Mouse (Mus musculus) liver, embryonic 14.5 days (tissue): ENCODE measurements around the gene Vps72. TPM values are rescaled to one million over a fixed set of nuclear protein-coding genes. Genes with fewer than 3 reads are reported as not detected.

ENCODE experiments used
- ATAC-seq: fragments of 200-750 bp; cut with Nextera tagmentation; 2 replicates; pipeline ENCODE4 v1.8.0; 2017; ENCODE audit warnings: moderate number of reproducible peaks, mild to moderate bottlenecking, moderate library complexity; ENCODE audit not compliant: insufficient read depth
- DNase-seq, 3 experiments: peaks; one replicate each; pipeline ENCODE4 v3.0.0-alpha.2; 2012 to 2013; ENCODE audit warnings: low read depth in 3 of 3, low spot score in 3 of 3
- H3K27ac ChIP-seq: fragments of 300-500 bp; sonication (generic); 2 replicates; pipeline ENCODE4 v1.5.1; 2014; ENCODE audit warnings: moderate library complexity, mild to moderate bottlenecking, control low read depth, inconsistent platforms
- H3K27me3 ChIP-seq: fragments of 300-500 bp; sonication (generic); 2 replicates; pipeline ENCODE4 v1.6.1; 2014; ENCODE audit warnings: mild to moderate bottlenecking, low read length, moderate library complexity; ENCODE audit not compliant: control insufficient read depth, insufficient read depth
- H3K36me3 ChIP-seq: fragments of 300-500 bp; sonication (generic); replicated peaks from 2 replicates; pipeline ENCODE4 v1.6.1; 2014; ENCODE audit warnings: low read depth; ENCODE audit not compliant: control insufficient read depth, insufficient read depth
- H3K4me1 ChIP-seq, 2 experiments: fragments of 200-500 bp in 1 of 2; fragments of 300-500 bp in 1 of 2; sonication (generic) in 1 of 2; replicated peaks; 2 replicates each; pipeline ENCODE4 v1.6.1; 2012 to 2014; ENCODE audit warnings: antibody characterized with exemption in 1 of 2, inconsistent platforms in 1 of 2, low read length in 1 of 2; ENCODE audit not compliant: control insufficient read depth in 2 of 2, insufficient read depth in 2 of 2
- H3K4me2 ChIP-seq: fragments of 300-500 bp; sonication (generic); 2 replicates; pipeline ENCODE4 v1.6.1; 2014; ENCODE audit warnings: low read depth, mild to moderate bottlenecking, control low read depth, moderate library complexity
- H3K4me3 ChIP-seq, 2 experiments: fragments of 200-500 bp in 1 of 2; fragments of 300-500 bp in 1 of 2; sonication (generic) in 1 of 2; 2 replicates each; pipeline ENCODE4 v1.5.1; 2012 to 2014; ENCODE audit warnings: low read depth in 2 of 2, low read length in 2 of 2, mild to moderate bottlenecking in 2 of 2, control low read depth in 1 of 2, inconsistent platforms in 1 of 2, moderate library complexity in 1 of 2; ENCODE audit not compliant: insufficient read depth in 1 of 2
- H3K9ac ChIP-seq: fragments of 300-500 bp; sonication (generic); replicated peaks from 2 replicates; pipeline ENCODE4 v1.6.1; 2014; ENCODE audit warnings: mild to moderate bottlenecking, control low read depth, moderate library complexity
- H3K9me3 ChIP-seq: fragments of 300-500 bp; sonication (generic); 2 replicates; pipeline ENCODE4 v1.6.1; 2016; ENCODE audit warnings: low read length, mixed read lengths; ENCODE audit not compliant: control insufficient read depth
- CTCF ChIP-seq: IDR thresholded peaks from 2 replicates; pipeline ENCODE4 v1.5.1; 2016; ENCODE audit warnings: antibody characterized with exemption, low read depth, control low read depth
- EP300 ChIP-seq: IDR thresholded peaks from 2 replicates; pipeline ENCODE4 v1.6.1; 2016; ENCODE audit warnings: antibody characterized with exemption, low read depth
- WGBS: fragments of 180-500 bp; shearing (Covaris S2); extraction: QIAGEN DNeasy Blood & Tissue Kit; methylation state at CpG from one replicate; pipeline ENCODE4 v1.1.7; 2014; ENCODE audit not compliant: insufficient replicate concordance; 5-methylcytosine and 5-hydroxymethylcytosine counted together
- polyA plus RNA-seq, 2 experiments: library from polyadenylated mRNA; depleted of rRNA in 1 of 2; stranded (reverse) in 1 of 2; unstranded in 1 of 2; fragments of >200 nt; fragmentation: Nextera tagmentation in 1 of 2; extraction: Ambion mirVana in 1 of 2; gene quantifications; 2 replicates each; pipeline versions ENCODE4 v1.2.1 to v1.2.3; 2012 to 2014

The Vps72 gene
- polyA plus RNA-seq, 2 experiments: 23.4 to 29.6 TPM

- Histone ChIP-seq H3K4me2 (peak overlapping the region; percentile 41), H3K27me3 (no peaks in the 10 kb centered on the region), H3K27ac (no peak overlapping the region), H3K9me3 (no peaks in the 10 kb centered on the region), H3K4me3 (peak overlapping the region; percentile 37 to 41), H3K9ac (no peak overlapping the region), H3K36me3 (no peaks in the 10 kb centered on the region), H3K4me1 (peaks cover 7 to 8% of the 10 kb centered on the region in 2 experiments; a peak in 3 of 4 replicates)
- ATAC-seq (no peak), DNase-seq (no peak)
- 36% methylated on average over 9 of the region's 9 CpGs for WGBS
- TF ChIP-seq EP300 (no peak), CTCF (no peak; the same call in 1 of the 2 replicates)
Measured at GRCm38 (mm10) chr3:95141474-95141873, 30.7 kb downstream of the Vps72 start.

- Histone ChIP-seq H3K27me3 (no peaks in the 10 kb centered on the region), H3K9me3 (no peaks in the 10 kb centered on the region), H3K4me1 (peaks cover 7 to 8% of the 10 kb centered on the region in 2 experiments; a peak in 3 of 4 replicates), H3K9ac (peak within 1 kb of the TSS; percentile 11; the same call in 1 of the 2 replicates), H3K4me2 (peak within 1 kb of the TSS; percentile 41), H3K4me3 (peak within 1 kb of the TSS; percentile 37 to 41), H3K27ac (no peak within 1 kb of the TSS), H3K36me3 (no peaks in the 10 kb centered on the region)
- DNase-seq: no peak
- 44% methylated on average over 10 of the region's 10 CpGs for WGBS
- ATAC-seq: peak; percentile 72
- TF ChIP-seq CTCF: no peak
- no peak for TF ChIP-seq EP300
Measured at GRCm38 (mm10) chr3:95141952-95142616, 31.3 kb downstream of the Vps72 start, which contains the start of gene Tnfaip8l2. Tnfaip8l2 (minus strand) TSS chr3:95142360.

GRCm38 (mm10) chr3:95142617-95143011 lies 31.8 kb downstream of the Vps72 start:
- Histone ChIP-seq H3K9ac (peak overlapping the region; percentile 11; the same call in 1 of the 2 replicates), H3K27me3 (no peaks in the 10 kb centered on the region), H3K36me3 (no peaks in the 10 kb centered on the region), H3K4me2 (peak overlapping the region; percentile 41), H3K4me1 (peaks cover 7 to 8% of the 10 kb centered on the region in 2 experiments; a peak in 3 of 4 replicates), H3K27ac (no peak overlapping the region), H3K4me3 (no peak overlapping the region), H3K9me3 (no peaks in the 10 kb centered on the region)
- 8% methylated on average over 5 of the region's 5 CpGs for WGBS
- TF ChIP-seq EP300 (no peak), CTCF (peak; percentile 98)
- DNase-seq: peak; percentile 55 to 73 (median 61)
- peak; percentile 75 for ATAC-seq

GRCm38 (mm10) chr3:95147924-95148323 lies 37.1 kb downstream of the Vps72 start:
- no peak overlapping the region for H3K4me2 ChIP-seq
- H3K9ac ChIP-seq: no peak overlapping the region
- no peak overlapping the region for H3K4me3 ChIP-seq
- no peaks in the 10 kb centered on the region for H3K9me3 ChIP-seq
- no peak for ATAC-seq
- no peaks in the 10 kb centered on the region for H3K36me3 ChIP-seq
- H3K27me3 ChIP-seq: no peaks in the 10 kb centered on the region; the same call in 1 of the 2 replicates
- WGBS: 48% methylated on average over 3 of the region's 3 CpGs
- no peak for TF ChIP-seq EP300
- TF ChIP-seq CTCF: no peak
- H3K4me1 ChIP-seq: no peaks in the 10 kb centered on the region
- H3K27ac ChIP-seq: no peak overlapping the region
- no peak for DNase-seq

GRCm38 (mm10) chr3:95153874-95154273 lies 43.1 kb downstream of the Vps72 start:
- no peak overlapping the region for H3K9ac ChIP-seq
- H3K27ac ChIP-seq: no peak overlapping the region
- no peaks in the 10 kb centered on the region; the same call in 1 of the 2 replicates for H3K27me3 ChIP-seq
- no peak for TF ChIP-seq EP300
- peak; percentile 79 for TF ChIP-seq CTCF
- H3K4me3 ChIP-seq: no peak overlapping the region
- DNase-seq: no peak
- WGBS: 36% methylated on average over 4 of the region's 4 CpGs
- H3K9me3 ChIP-seq: no peaks in the 10 kb centered on the region
- H3K4me2 ChIP-seq: no peak overlapping the region
- ATAC-seq: no peak
- no peaks in the 10 kb centered on the region for H3K4me1 ChIP-seq
- no peaks in the 10 kb centered on the region for H3K36me3 ChIP-seq
